Mouse (Mus musculus) liver, embryonic 15.5 days (tissue): Measurements from ENCODE around the gene Cldn34d. TPM values are rescaled to one million over a fixed set of nuclear protein-coding genes. Genes with fewer than 3 reads are reported as not detected.

Experiments used
- ATAC-seq: fragments of 200-750 bp; cut with Nextera tagmentation; 2 replicates; pipeline ENCODE4 v1.8.0; 2017; ENCODE audit warnings: moderate number of reproducible peaks, mild to moderate bottlenecking, moderate library complexity; ENCODE audit not compliant: insufficient read depth
- H3K27ac ChIP-seq: fragments of 300-500 bp; sonication (generic); replicated peaks from 2 replicates; pipeline ENCODE4 v1.5.1; 2015; ENCODE audit warnings: mild to moderate bottlenecking, inconsistent platforms
- H3K27me3 ChIP-seq: fragments of 300-500 bp; sonication (generic); 2 replicates; pipeline ENCODE4 v1.6.1; 2015; ENCODE audit warnings: mild to moderate bottlenecking, inconsistent platforms
- H3K36me3 ChIP-seq: fragments of 300-500 bp; sonication (generic); replicated peaks from 2 replicates; pipeline ENCODE4 v1.6.1; 2015; ENCODE audit warnings: moderate library complexity, mild to moderate bottlenecking, inconsistent platforms
- H3K4me1 ChIP-seq: fragments of 300-500 bp; sonication (generic); replicated peaks from 2 replicates; pipeline ENCODE4 v1.6.1; 2015; ENCODE audit warnings: inconsistent platforms
- H3K4me2 ChIP-seq: fragments of 300-500 bp; sonication (generic); 2 replicates; pipeline ENCODE4 v1.6.1; 2015; ENCODE audit warnings: moderate library complexity, mild to moderate bottlenecking, inconsistent platforms
- H3K4me3 ChIP-seq: fragments of 300-500 bp; sonication (generic); replicated peaks from 2 replicates; pipeline ENCODE4 v1.5.1; 2015; ENCODE audit warnings: mild to moderate bottlenecking, inconsistent platforms
- H3K9ac ChIP-seq: fragments of 300-500 bp; sonication (generic); 2 replicates; pipeline ENCODE4 v1.6.1; 2015; ENCODE audit warnings: moderate library complexity, mild to moderate bottlenecking, inconsistent platforms
- H3K9me3 ChIP-seq: fragments of 300-500 bp; sonication (generic); replicated peaks from 2 replicates; pipeline ENCODE4 v1.6.1; 2016; ENCODE audit warnings: inconsistent platforms
- WGBS: fragments of 180-500 bp; shearing (Covaris S2); methylation state at CpG from one replicate; pipeline ENCODE4 v1.1.7; 2015; ENCODE audit warnings: mixed read lengths; ENCODE audit not compliant: insufficient replicate concordance; 5-methylcytosine and 5-hydroxymethylcytosine counted together
- polyA plus RNA-seq: library from polyadenylated mRNA; unstranded; fragments of >200 nt; fragmentation: Nextera tagmentation; extraction: Ambion mirVana; gene quantifications from 2 replicates; pipeline ENCODE4 v1.2.1, GENCODE M21; 2015

The Cldn34d gene
- polyA plus RNA-seq: not detected in 2 replicates

DNA sequence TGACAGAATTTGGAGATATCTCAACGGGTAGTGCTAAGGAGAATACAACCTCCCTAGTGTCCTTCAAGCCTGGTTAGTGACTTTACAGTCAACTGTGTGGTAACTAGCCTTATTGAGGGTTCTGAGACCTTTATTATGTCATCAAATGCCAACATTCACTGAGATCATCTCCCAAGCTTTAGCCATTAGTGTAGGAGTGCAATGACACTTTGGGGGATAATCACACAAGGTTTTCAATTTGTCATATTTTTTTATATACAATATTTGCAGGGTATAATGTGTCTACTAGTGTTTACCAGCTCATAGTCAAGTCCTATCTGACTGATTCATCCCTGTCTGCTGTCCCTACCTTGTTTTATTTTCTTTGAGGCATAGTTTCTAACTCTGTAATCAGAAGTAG is at the start of gene Cldn34d:
Gene Cldn34d, minus strand, starts transcription at position 101 of the 400 bp plus-strand sequence.
- Histone ChIP-seq H3K4me1 (no peaks in the 10 kb centered on the region), H3K4me2 (no peak within 1 kb of the TSS), H3K9me3 (peaks cover 4% of the 10 kb centered on the region), H3K27me3 (no peaks in the 10 kb centered on the region), H3K36me3 (no peaks in the 10 kb centered on the region), H3K9ac (no peak within 1 kb of the TSS), H3K4me3 (no peak within 1 kb of the TSS), H3K27ac (no peak within 1 kb of the TSS)
- ATAC-seq: no peak
- WGBS: 56% methylated on average over 1 of the region's 1 CpGs

DNA sequence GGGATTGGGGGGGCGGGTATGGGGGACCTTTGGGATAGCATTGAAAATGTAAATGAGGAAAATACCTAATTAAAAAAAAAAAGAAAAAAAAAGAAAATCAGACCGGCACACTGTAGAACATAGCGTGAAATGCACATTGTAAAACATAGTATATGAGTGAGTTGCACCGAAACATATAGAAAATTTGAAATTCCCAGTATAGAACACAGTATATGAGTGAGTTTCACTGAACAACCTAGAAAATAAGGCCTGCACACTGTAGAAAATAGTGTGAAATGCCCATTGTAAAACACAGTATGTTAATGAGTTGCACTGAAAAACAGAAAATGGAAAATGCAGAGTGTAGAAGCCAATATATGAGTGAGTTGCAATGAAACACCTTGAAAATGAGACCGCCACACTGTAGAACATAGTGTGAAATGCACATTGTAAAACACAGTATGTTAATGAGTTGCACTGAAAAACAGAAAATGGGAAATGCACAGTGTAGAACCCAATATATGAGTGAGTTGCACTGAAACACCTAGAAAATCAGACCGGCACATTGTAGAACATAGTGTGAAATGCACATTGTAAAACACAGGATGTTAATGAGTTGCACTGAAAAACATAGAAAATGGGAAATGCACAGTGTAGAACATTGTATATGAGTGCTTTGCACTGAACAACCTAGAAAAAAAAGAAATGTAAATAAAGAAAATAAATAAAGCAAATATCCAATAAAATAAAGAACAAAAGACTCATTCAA is 4.1 kb downstream of the Cldn34d start:
- peaks cover 4% of the 10 kb centered on the region for H3K9me3 ChIP-seq
- H3K4me2 ChIP-seq: no peak overlapping the region
- no peaks in the 10 kb centered on the region for H3K4me1 ChIP-seq
- peak; percentile 100 for ATAC-seq
- no peak overlapping the region for H3K27ac ChIP-seq
- H3K9ac ChIP-seq: no peak overlapping the region
- no peak overlapping the region for H3K4me3 ChIP-seq
- WGBS: 33% methylated on average over 6 of the region's 6 CpGs
- no peaks in the 10 kb centered on the region for H3K36me3 ChIP-seq
- H3K27me3 ChIP-seq: no peaks in the 10 kb centered on the region

Other genes with a start within 250 kb of the Cldn34d start
- gene Cldn34b4, start 209.6 kb downstream of the Cldn34d start, polyA plus RNA-seq: not detected in 2 replicates